Mouse (Mus musculus) heart, embryonic 12.5 days (tissue): ENCODE results near the gene Gse1. TPM values are rescaled to one million over a fixed set of nuclear protein-coding genes. Genes with fewer than 3 reads are reported as not detected.

Experiments
- ATAC-seq: fragments of 200-750 bp; cut with Nextera tagmentation; 2 replicates; pipeline ENCODE4 v1.8.0; 2017; ENCODE audit warnings: moderate TSS enrichment, moderate library complexity; ENCODE audit not compliant: insufficient number of reproducible peaks, low FRiP score
- H3K27ac ChIP-seq: fragments of 300-500 bp; sonication (generic); 2 replicates; pipeline ENCODE4 v1.5.1; 2016; ENCODE audit warnings: mild to moderate bottlenecking, moderate library complexity; ENCODE audit not compliant: poor library complexity, severe bottlenecking
- H3K27me3 ChIP-seq: fragments of 300-500 bp; sonication (generic); replicated peaks from 2 replicates; pipeline ENCODE4 v1.6.1; 2016; ENCODE audit warnings: mild to moderate bottlenecking, moderate library complexity
- H3K36me3 ChIP-seq: fragments of 300-500 bp; sonication (generic); 2 replicates; pipeline ENCODE4 v1.6.1; 2016; ENCODE audit warnings: mild to moderate bottlenecking, moderate library complexity
- H3K4me1 ChIP-seq: fragments of 300-500 bp; sonication (generic); replicated peaks from 2 replicates; pipeline ENCODE4 v1.6.1; 2016; ENCODE audit warnings: mild to moderate bottlenecking
- H3K4me2 ChIP-seq: fragments of 300-500 bp; sonication (generic); 2 replicates; pipeline ENCODE4 v1.6.1; 2016; ENCODE audit warnings: mild to moderate bottlenecking, moderate library complexity
- H3K4me3 ChIP-seq: fragments of 300-500 bp; sonication (generic); 2 replicates; pipeline ENCODE4 v1.5.1; 2016; ENCODE audit warnings: mild to moderate bottlenecking
- H3K9ac ChIP-seq: fragments of 300-500 bp; sonication (generic); 2 replicates; pipeline ENCODE4 v1.6.1; 2016; ENCODE audit warnings: mild to moderate bottlenecking, moderate library complexity
- H3K9me3 ChIP-seq: fragments of 300-500 bp; sonication (generic); replicated peaks from 2 replicates; pipeline ENCODE4 v1.6.1; 2016; ENCODE audit warnings: mild to moderate bottlenecking, moderate library complexity
- WGBS: fragments of 180-500 bp; shearing (Covaris S2); methylation state at CpG from one replicate; pipeline ENCODE4 v1.1.7; 2016; 5-methylcytosine and 5-hydroxymethylcytosine counted together
- polyA plus RNA-seq: library from polyadenylated mRNA; unstranded; fragments of >200 nt; fragmentation: Nextera tagmentation; extraction: Ambion mirVana; gene quantifications from 2 replicates; pipeline ENCODE4 v1.2.1, GENCODE M21; 2016

Gene Gse1
- polyA plus RNA-seq, 1 experiment from 2014 or later, result 14.0 TPM

DNA sequence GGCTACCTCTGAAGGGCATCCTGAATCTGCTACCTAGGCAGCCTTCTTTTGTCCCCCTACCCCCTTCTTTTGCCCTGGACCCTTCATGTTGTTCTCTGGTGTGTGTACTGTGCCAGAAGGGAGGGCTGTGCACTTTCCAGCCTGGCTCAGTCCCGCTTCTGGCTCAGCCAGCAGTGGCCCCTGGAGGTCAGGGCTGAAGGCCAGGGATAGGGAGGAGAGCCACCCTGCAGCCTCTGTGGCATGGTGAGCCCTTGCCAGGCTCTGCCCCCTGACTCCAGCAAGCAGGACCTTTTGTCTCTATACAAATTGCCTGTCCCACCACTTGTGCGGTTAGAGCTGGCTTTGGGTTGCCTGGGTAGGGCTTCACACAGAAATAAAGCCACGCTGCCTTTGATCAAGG lies 85.4 kb downstream of the Gse1 start:
- Histone ChIP-seq H3K9me3 (no peaks in the 10 kb centered on the region), H3K4me1 (peaks cover 18% of the 10 kb centered on the region), H3K4me2 (no peak overlapping the region), H3K9ac (no peak overlapping the region), H3K27ac (no peak overlapping the region), H3K36me3 (no peaks in the 10 kb centered on the region), H3K27me3 (peaks cover 18% of the 10 kb centered on the region), H3K4me3 (no peak overlapping the region)
- WGBS, result 76% methylated on average over 3 of the region's 3 CpGs
- no peak for ATAC-seq

DNA sequence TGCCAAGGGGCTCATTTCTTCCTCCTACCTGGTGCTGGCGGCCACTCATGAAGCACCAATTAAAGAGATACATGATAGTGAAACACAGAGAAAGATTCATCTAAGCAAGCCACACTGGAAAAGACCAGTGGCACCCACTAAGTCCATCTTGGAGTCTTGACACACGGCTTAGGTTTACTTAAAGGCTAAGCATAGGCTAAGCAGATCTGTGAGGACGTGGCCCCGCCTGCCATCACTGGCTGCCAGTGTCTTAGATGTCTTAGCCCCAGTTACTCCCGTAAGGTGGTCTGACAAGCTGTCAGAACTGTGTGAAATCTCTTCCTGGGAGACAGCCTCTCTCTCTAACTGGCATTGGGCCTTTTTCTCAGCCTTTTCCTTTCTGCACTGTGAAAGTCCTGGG lies 86.7 kb downstream of the Gse1 start:
- Histone ChIP-seq H3K27ac (no peak overlapping the region), H3K4me2 (no peak overlapping the region), H3K4me1 (peaks cover 18% of the 10 kb centered on the region), H3K9me3 (no peaks in the 10 kb centered on the region), H3K4me3 (no peak overlapping the region), H3K9ac (no peak overlapping the region), H3K27me3 (peaks cover 10% of the 10 kb centered on the region; the same call in 1 of the 2 replicates), H3K36me3 (no peaks in the 10 kb centered on the region)
- no peak for ATAC-seq
- WGBS, result 80% methylated on average over 5 of the region's 5 CpGs

DNA sequence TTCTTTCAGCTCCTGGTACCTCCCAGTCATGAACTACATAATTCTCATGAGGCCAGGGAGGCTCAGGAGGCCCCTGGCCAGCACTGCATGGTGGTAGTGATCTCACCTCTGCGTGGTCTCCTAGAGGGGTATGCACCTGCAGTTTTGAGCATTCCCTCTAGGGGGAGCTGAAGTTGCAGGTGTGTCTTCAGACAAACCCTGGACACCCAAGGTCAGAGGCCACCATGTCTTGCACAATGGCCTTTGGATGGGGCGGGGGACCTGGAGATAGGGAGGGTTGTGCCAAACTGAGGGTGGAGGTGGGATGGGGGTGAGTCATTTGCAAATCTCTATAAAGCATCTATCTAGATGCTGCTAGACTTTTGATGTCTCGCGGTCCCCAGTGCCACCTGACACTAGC lies 87.4 kb downstream of the Gse1 start:
- ATAC-seq, result no peak
- no peaks in the 10 kb centered on the region for H3K36me3 ChIP-seq
- WGBS, result 81% methylated on average over 4 of the region's 4 CpGs

DNA sequence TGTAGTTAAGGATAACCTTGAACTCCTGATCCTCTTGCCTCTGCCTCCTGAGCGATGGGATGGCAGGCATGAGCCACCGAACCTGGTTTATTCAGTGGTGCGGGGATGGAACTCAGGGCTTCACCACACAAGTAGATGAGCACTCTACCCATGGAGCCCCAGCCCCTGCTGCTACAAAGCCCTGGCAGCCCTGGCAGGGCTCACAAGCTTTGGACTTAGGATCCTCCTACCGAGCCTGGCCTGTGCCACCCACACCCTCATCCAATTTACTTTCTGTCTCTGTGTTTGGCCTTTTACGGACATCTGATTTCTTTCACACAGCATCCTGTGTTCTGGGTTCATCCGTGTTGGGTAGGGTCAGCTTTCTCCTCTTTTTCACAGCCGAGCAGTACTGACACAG lies 88.5 kb downstream of the Gse1 start:
- Histone ChIP-seq H3K4me3 (no peak overlapping the region), H3K4me1 (peaks cover 15% of the 10 kb centered on the region), H3K36me3 (no peaks in the 10 kb centered on the region), H3K9me3 (no peaks in the 10 kb centered on the region), H3K27me3 (no peaks in the 10 kb centered on the region; the same call in 1 of the 2 replicates), H3K27ac (no peak overlapping the region), H3K9ac (no peak overlapping the region), H3K4me2 (no peak overlapping the region)
- ATAC-seq, result no peak
- 90% methylated on average over 7 of the region's 7 CpGs for WGBS

More for the DNA sequence above, 87.4 kb downstream of the Gse1 start:
- peaks cover 15% of the 10 kb centered on the region for H3K4me1 ChIP-seq
- no peak overlapping the region for H3K4me2 ChIP-seq
- H3K9ac ChIP-seq, result no peak overlapping the region
- H3K27me3 ChIP-seq, result peaks cover 7% of the 10 kb centered on the region; the same call in 1 of the 2 replicates
- H3K4me3 ChIP-seq, result no peak overlapping the region
- H3K9me3 ChIP-seq, result no peaks in the 10 kb centered on the region
- no peak overlapping the region for H3K27ac ChIP-seq

GRCm38 (mm10) chr8:120317118-120317824 lies 89.0 kb downstream of the Gse1 start:
- no peak overlapping the region for H3K4me2 ChIP-seq
- H3K36me3 ChIP-seq, result no peaks in the 10 kb centered on the region
- peaks cover 19% of the 10 kb centered on the region for H3K4me1 ChIP-seq
- H3K4me3 ChIP-seq, result no peak overlapping the region
- no peak for ATAC-seq
- no peaks in the 10 kb centered on the region; the same call in 1 of the 2 replicates for H3K27me3 ChIP-seq
- H3K9me3 ChIP-seq, result no peaks in the 10 kb centered on the region
- 88% methylated on average over 21 of the region's 21 CpGs for WGBS
- H3K27ac ChIP-seq, result no peak overlapping the region
- no peak overlapping the region for H3K9ac ChIP-seq

DNA sequence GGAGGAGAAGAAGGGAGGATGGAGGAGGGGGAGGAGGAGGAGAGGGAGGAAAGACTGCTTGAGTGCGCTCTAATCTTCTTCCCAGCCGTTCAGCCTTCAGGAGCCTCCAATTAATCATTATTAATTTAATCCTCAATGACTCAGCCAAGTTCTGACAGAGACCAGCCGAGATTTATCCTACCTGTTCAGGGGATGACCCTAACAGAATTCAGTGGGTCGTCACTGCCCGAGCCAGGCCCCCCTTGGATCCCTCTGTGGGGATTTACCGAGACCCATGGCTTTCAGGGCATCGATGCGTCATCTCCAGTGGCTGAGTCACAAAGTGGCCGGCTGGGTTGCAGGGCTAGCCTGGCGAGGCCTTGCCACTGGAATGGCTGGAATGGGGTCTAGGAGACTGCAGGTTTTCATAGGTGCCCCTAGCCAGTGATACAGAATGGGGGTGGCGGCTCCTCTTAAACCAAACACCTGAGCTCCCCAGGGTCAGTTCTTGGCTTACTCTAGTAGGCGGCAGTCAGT lies 90.3 kb downstream of the Gse1 start:
- Histone ChIP-seq H3K4me1 (peaks cover 32% of the 10 kb centered on the region), H3K4me3 (no peak overlapping the region), H3K36me3 (no peaks in the 10 kb centered on the region), H3K4me2 (no peak overlapping the region), H3K27ac (no peak overlapping the region), H3K9me3 (no peaks in the 10 kb centered on the region), H3K27me3 (no peaks in the 10 kb centered on the region; the same call in 1 of the 2 replicates), H3K9ac (no peak overlapping the region)
- WGBS, result 73% methylated on average over 12 of the region's 12 CpGs
- ATAC-seq, result no peak

GRCm38 (mm10) chr8:120319449-120319848 lies 91.2 kb downstream of the Gse1 start:
- Histone ChIP-seq H3K9me3 (no peaks in the 10 kb centered on the region), H3K4me2 (no peak overlapping the region), H3K36me3 (no peaks in the 10 kb centered on the region), H3K4me3 (no peak overlapping the region), H3K9ac (no peak overlapping the region), H3K27me3 (no peaks in the 10 kb centered on the region; the same call in 1 of the 2 replicates), H3K4me1 (peaks cover 41% of the 10 kb centered on the region), H3K27ac (no peak overlapping the region)
- 0 out of 2 replicates have a peak, but pooled peaks have one; percentile 24 for ATAC-seq
- 20% methylated on average over 7 of the region's 7 CpGs for WGBS

DNA sequence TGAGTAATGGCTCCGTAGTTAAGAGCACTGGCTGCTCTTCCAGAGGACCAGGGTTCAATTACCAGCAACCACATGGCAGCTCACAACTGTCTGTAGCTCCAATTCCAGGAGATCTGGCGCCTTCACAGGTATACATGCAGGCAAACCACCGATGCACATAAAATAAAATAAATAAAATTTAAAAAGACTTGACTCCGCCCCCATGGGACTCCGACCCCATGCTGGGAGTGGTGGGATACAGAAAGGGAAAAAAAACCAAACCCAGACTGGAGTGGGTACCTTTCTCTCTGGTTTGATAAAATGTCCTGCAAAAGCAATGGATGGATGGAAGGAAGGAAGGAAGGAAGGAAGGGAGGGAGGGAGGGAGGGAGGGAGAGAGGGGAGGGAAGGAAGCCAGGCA lies 91.9 kb downstream of the Gse1 start:
- no peak overlapping the region for H3K9ac ChIP-seq
- no peaks in the 10 kb centered on the region for H3K36me3 ChIP-seq
- ATAC-seq, result no peak
- WGBS, result 83% methylated on average over 5 of the region's 5 CpGs
- no peak overlapping the region for H3K4me3 ChIP-seq
- H3K27me3 ChIP-seq, result no peaks in the 10 kb centered on the region; the same call in 1 of the 2 replicates
- H3K4me1 ChIP-seq, result peaks cover 48% of the 10 kb centered on the region
- H3K9me3 ChIP-seq, result no peaks in the 10 kb centered on the region
- H3K4me2 ChIP-seq, result no peak overlapping the region
- no peak overlapping the region for H3K27ac ChIP-seq

DNA sequence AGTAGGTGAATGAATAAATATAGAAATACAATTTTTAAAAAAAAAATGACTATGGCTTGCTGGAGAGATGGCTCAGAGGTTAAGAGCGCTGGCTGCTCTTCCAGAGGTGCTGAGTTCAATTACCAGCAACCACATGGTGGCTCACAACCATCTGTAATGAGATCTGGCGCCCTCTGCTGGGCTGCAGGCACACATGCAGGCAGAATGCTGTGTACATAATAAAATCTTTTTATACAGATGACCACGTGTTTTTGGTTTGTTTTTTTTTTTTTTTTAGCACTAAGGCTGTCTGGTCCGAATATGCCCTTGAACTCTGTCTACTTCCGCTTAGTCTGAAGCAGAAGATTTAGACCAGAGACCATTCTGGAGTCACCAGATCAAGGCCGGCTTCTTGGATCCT lies 93.5 kb downstream of the Gse1 start:
- no peak overlapping the region for H3K27ac ChIP-seq
- H3K4me3 ChIP-seq, result no peak overlapping the region
- no peak overlapping the region for H3K9ac ChIP-seq
- H3K27me3 ChIP-seq, result no peaks in the 10 kb centered on the region; the same call in 1 of the 2 replicates
- WGBS, result 50% methylated on average over 6 of the region's 6 CpGs
- H3K36me3 ChIP-seq, result no peaks in the 10 kb centered on the region
- ATAC-seq, result no peak
- peaks cover 53% of the 10 kb centered on the region for H3K4me1 ChIP-seq
- H3K9me3 ChIP-seq, result no peaks in the 10 kb centered on the region
- no peak overlapping the region for H3K4me2 ChIP-seq

GRCm38 (mm10) chr8:120322956-120323448 lies 94.7 kb downstream of the Gse1 start:
- H3K27me3 ChIP-seq, result no peaks in the 10 kb centered on the region; the same call in 1 of the 2 replicates
- peak; percentile 49; the same call in 1 of the 2 replicates for ATAC-seq
- H3K4me2 ChIP-seq, result peak overlapping the region; percentile 48
- no peaks in the 10 kb centered on the region for H3K9me3 ChIP-seq
- H3K4me1 ChIP-seq, result peaks cover 51% of the 10 kb centered on the region
- H3K36me3 ChIP-seq, result no peaks in the 10 kb centered on the region
- 9% methylated on average over 20 of the region's 20 CpGs for WGBS
- peak overlapping the region; percentile 53 for H3K27ac ChIP-seq
- peak overlapping the region; percentile 41 for H3K9ac ChIP-seq
- no peak overlapping the region for H3K4me3 ChIP-seq

DNA sequence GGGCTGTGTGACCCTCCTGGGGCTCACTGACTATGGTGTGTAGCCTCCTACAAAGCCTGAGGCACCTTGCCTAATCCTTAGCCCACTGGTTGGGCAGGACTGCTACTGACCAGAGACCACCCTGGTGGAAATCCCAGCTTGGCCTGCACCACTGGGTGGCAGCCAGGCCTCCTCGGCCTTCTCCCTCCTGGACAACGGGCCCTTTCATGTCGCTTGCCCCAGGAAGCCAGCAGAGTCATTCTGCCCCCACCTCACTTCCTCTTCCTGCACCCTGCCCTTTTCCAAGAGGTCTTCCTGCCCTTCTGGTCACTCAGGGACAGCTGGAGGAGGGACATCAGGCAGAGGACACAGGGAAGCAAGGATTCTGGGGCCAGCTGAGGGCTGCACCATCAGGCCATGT lies 96.3 kb downstream of the Gse1 start:
- no peaks in the 10 kb centered on the region for H3K9me3 ChIP-seq
- peaks cover 53% of the 10 kb centered on the region for H3K4me1 ChIP-seq
- no peak overlapping the region for H3K4me2 ChIP-seq
- 28% methylated on average over 3 of the region's 3 CpGs for WGBS
- no peak overlapping the region for H3K9ac ChIP-seq
- no peak for ATAC-seq
- no peak overlapping the region; the same call in 1 of the 2 replicates for H3K27ac ChIP-seq
- no peak overlapping the region for H3K4me3 ChIP-seq
- no peaks in the 10 kb centered on the region for H3K36me3 ChIP-seq
- H3K27me3 ChIP-seq, result no peaks in the 10 kb centered on the region
